Mouse (Mus musculus): ENCODE measurements around the gene Alpk1.

DNA sequence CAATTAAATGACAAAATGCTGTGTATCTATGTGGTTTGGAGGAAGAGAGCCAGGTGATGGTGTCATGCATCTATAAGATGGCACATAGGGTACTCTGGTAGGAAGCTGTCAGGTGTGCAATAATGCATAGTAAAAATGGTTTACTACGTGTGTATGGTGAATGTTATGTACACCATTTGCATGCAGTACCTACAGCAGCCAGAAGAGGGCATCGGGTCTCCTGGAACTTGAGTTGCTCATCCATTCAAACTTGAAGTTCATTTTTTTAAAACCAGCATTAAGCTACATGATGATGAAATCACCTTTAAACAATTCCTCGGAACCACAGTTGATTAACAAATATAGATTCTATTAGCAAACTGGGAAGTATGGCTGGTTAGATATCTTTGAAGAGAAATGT lies 38.9 kb downstream of the Alpk1 start:
- TF ChIP-seq CTCF (IDR thresholded peaks at IDR 0.05; ENCODE audit: insufficient read depth, low read depth, low read length) (no peak), POLR2A (IDR thresholded peaks at IDR 0.05; ENCODE audit: insufficient read depth, low read depth, low read length) (no peak)

Measured in olfactory bulb, adult 2 months (tissue).